Mouse (Mus musculus): ENCODE results near the gene Ctu1. TPM values are rescaled to one million over a fixed set of nuclear protein-coding genes. Genes with fewer than 3 reads are reported as not detected.

Ctu1 gene
- polyA plus RNA-seq (2016; fragmentation: Nextera tagmentation; extraction: Ambion mirVana), result 16.6 and 18.1 TPM in 2 replicates

GRCm38 (mm10) chr7:43671809-43672580 lies at the start of gene Ctu1:
Gene Ctu1, plus strand, starts transcription at chr7:43672016.
- Histone ChIP-seq H3K27ac (0 out of 2 replicates have a peak within 1 kb of the TSS, but pooled peaks have one; percentile 9), H3K9me3 (no peaks in the 10 kb centered on the region; the same call in 1 of the 2 replicates), H3K27me3 (no peaks in the 10 kb centered on the region), H3K4me2 (replicated peaks) (peak within 1 kb of the TSS; percentile 67), H3K4me3 (peak within 1 kb of the TSS; percentile 60), H3K36me3 (peaks cover 22% of the 10 kb centered on the region), H3K4me1 (peaks cover 6% of the 10 kb centered on the region; the same call in 1 of the 2 replicates), H3K9ac (peak within 1 kb of the TSS; percentile 63)
- WGBS, result under 1% methylated on average over 26 of the region's 26 CpGs
- ATAC-seq (ENCODE audit: insufficient number of reproducible peaks, insufficient read depth, low FRiP score, low TSS enrichment), result peak; percentile 95

- Histone ChIP-seq H3K4me2 (replicated peaks) (no peak overlapping the region), H3K4me3 (no peak overlapping the region), H3K9me3 (no peaks in the 10 kb centered on the region), H3K27me3 (no peaks in the 10 kb centered on the region), H3K27ac (no peak overlapping the region), H3K36me3 (no peaks in the 10 kb centered on the region), H3K9ac (no peak overlapping the region), H3K4me1 (no peaks in the 10 kb centered on the region)
- no peak for ATAC-seq (ENCODE audit: insufficient number of reproducible peaks, insufficient read depth, low FRiP score, low TSS enrichment)
- WGBS, result 77% methylated on average over 7 of the region's 7 CpGs
These were observed 48.9 kb upstream of the Ctu1 start for GRCm38 (mm10) chr7:43622927-43623326.

- no peak for ATAC-seq (ENCODE audit: insufficient number of reproducible peaks, insufficient read depth, low FRiP score, low TSS enrichment)
- WGBS, result 12% methylated on average over 10 of the region's 10 CpGs
- H3K4me3 ChIP-seq, result no peak overlapping the region
These were observed 48.0 kb upstream of the Ctu1 start for GRCm38 (mm10) chr7:43623819-43624218.

GRCm38 (mm10) chr7:43625065-43625464 lies 46.8 kb upstream of the Ctu1 start:
- no peak for ATAC-seq (ENCODE audit: insufficient number of reproducible peaks, insufficient read depth, low FRiP score, low TSS enrichment)
- Histone ChIP-seq H3K4me1 (no peaks in the 10 kb centered on the region), H3K36me3 (no peaks in the 10 kb centered on the region), H3K27ac (no peak overlapping the region), H3K9ac (no peak overlapping the region), H3K4me3 (no peak overlapping the region), H3K9me3 (no peaks in the 10 kb centered on the region), H3K4me2 (replicated peaks) (no peak overlapping the region), H3K27me3 (no peaks in the 10 kb centered on the region)
- WGBS, result 51% methylated on average over 3 of the region's 3 CpGs

More at GRCm38 (mm10) chr7:43623819-43624218, 48.0 kb upstream of the Ctu1 start:
- no peaks in the 10 kb centered on the region for H3K27me3 ChIP-seq
- H3K4me2 ChIP-seq (replicated peaks), result no peak overlapping the region
- no peak overlapping the region for H3K9ac ChIP-seq
- no peaks in the 10 kb centered on the region for H3K36me3 ChIP-seq
- H3K27ac ChIP-seq, result no peak overlapping the region
- H3K9me3 ChIP-seq, result no peaks in the 10 kb centered on the region
- no peaks in the 10 kb centered on the region for H3K4me1 ChIP-seq

- WGBS, result 84% methylated on average over 8 of the region's 8 CpGs
- no peak overlapping the region for H3K4me3 ChIP-seq
- no peak overlapping the region for H3K27ac ChIP-seq
- H3K36me3 ChIP-seq, result no peaks in the 10 kb centered on the region
- no peak for ATAC-seq (ENCODE audit: insufficient number of reproducible peaks, insufficient read depth, low FRiP score, low TSS enrichment)
- H3K9me3 ChIP-seq, result no peaks in the 10 kb centered on the region
- no peak overlapping the region for H3K9ac ChIP-seq
- H3K27me3 ChIP-seq, result no peaks in the 10 kb centered on the region
- H3K4me2 ChIP-seq (replicated peaks), result no peak overlapping the region
- no peaks in the 10 kb centered on the region for H3K4me1 ChIP-seq
These were observed 45.9 kb upstream of the Ctu1 start for GRCm38 (mm10) chr7:43625794-43626422.

- WGBS, result 74% methylated on average over 4 of the region's 4 CpGs
- no peak for ATAC-seq (ENCODE audit: insufficient number of reproducible peaks, insufficient read depth, low FRiP score, low TSS enrichment)
- Histone ChIP-seq H3K4me1 (no peaks in the 10 kb centered on the region), H3K27ac (no peak overlapping the region), H3K36me3 (no peaks in the 10 kb centered on the region), H3K9ac (no peak overlapping the region), H3K4me3 (no peak overlapping the region), H3K9me3 (no peaks in the 10 kb centered on the region), H3K4me2 (replicated peaks) (no peak overlapping the region), H3K27me3 (no peaks in the 10 kb centered on the region)
These were observed 37.9 kb upstream of the Ctu1 start for GRCm38 (mm10) chr7:43633940-43634339.

- H3K9ac ChIP-seq, result no peak within 1 kb of the TSS
- no peak within 1 kb of the TSS for H3K27ac ChIP-seq
- no peaks in the 10 kb centered on the region for H3K9me3 ChIP-seq
- no peak for ATAC-seq (ENCODE audit: insufficient number of reproducible peaks, insufficient read depth, low FRiP score, low TSS enrichment)
- H3K27me3 ChIP-seq, result no peaks in the 10 kb centered on the region
- no peak within 1 kb of the TSS for H3K4me2 ChIP-seq (replicated peaks)
- no peaks in the 10 kb centered on the region for H3K36me3 ChIP-seq
- no peaks in the 10 kb centered on the region for H3K4me1 ChIP-seq
- H3K4me3 ChIP-seq, result no peak within 1 kb of the TSS
- 73% methylated on average over 6 of the region's 6 CpGs for WGBS
These were observed 37.3 kb upstream of the Ctu1 start, which contains the start of gene Ceacam18 for GRCm38 (mm10) chr7:43634500-43634899. Gene Ceacam18, plus strand, starts transcription at chr7:43634707.

GRCm38 (mm10) chr7:43636194-43636593 lies 35.6 kb upstream of the Ctu1 start:
- Histone ChIP-seq H3K9ac (no peak overlapping the region), H3K4me1 (no peaks in the 10 kb centered on the region), H3K9me3 (no peaks in the 10 kb centered on the region), H3K4me2 (replicated peaks) (no peak overlapping the region), H3K36me3 (no peaks in the 10 kb centered on the region), H3K27me3 (no peaks in the 10 kb centered on the region), H3K27ac (no peak overlapping the region), H3K4me3 (no peak overlapping the region)
- 61% methylated on average over 2 of the region's 2 CpGs for WGBS
- ATAC-seq (ENCODE audit: insufficient number of reproducible peaks, insufficient read depth, low FRiP score, low TSS enrichment), result no peak

- Histone ChIP-seq H3K4me2 (replicated peaks) (no peak overlapping the region), H3K9me3 (no peaks in the 10 kb centered on the region), H3K9ac (no peak overlapping the region), H3K4me3 (no peak overlapping the region), H3K27ac (no peak overlapping the region), H3K27me3 (no peaks in the 10 kb centered on the region), H3K4me1 (no peaks in the 10 kb centered on the region), H3K36me3 (no peaks in the 10 kb centered on the region)
- ATAC-seq (ENCODE audit: insufficient number of reproducible peaks, insufficient read depth, low FRiP score, low TSS enrichment), result no peak
- 85% methylated on average over 1 of the region's 1 CpGs for WGBS
These were observed 34.7 kb upstream of the Ctu1 start for GRCm38 (mm10) chr7:43637118-43637517.

- H3K36me3 ChIP-seq, result no peaks in the 10 kb centered on the region
- no peak overlapping the region for H3K9ac ChIP-seq
- H3K9me3 ChIP-seq, result no peaks in the 10 kb centered on the region
- H3K4me2 ChIP-seq (replicated peaks), result no peak overlapping the region
- no peaks in the 10 kb centered on the region for H3K27me3 ChIP-seq
- H3K4me1 ChIP-seq, result no peaks in the 10 kb centered on the region
- ATAC-seq (ENCODE audit: insufficient number of reproducible peaks, insufficient read depth, low FRiP score, low TSS enrichment), result no peak
- no peak overlapping the region for H3K27ac ChIP-seq
- 79% methylated on average over 5 of the region's 5 CpGs for WGBS
- no peak overlapping the region for H3K4me3 ChIP-seq
These were observed 29.2 kb upstream of the Ctu1 start for GRCm38 (mm10) chr7:43642587-43642986.

- no peaks in the 10 kb centered on the region for H3K27me3 ChIP-seq
- H3K4me3 ChIP-seq, result no peak overlapping the region
- H3K4me1 ChIP-seq, result no peaks in the 10 kb centered on the region
- WGBS, result 82% methylated on average over 17 of the region's 17 CpGs
- no peaks in the 10 kb centered on the region for H3K9me3 ChIP-seq
- H3K27ac ChIP-seq, result no peak overlapping the region
- no peak overlapping the region for H3K4me2 ChIP-seq (replicated peaks)
- H3K9ac ChIP-seq, result no peak overlapping the region
- no peaks in the 10 kb centered on the region for H3K36me3 ChIP-seq
- ATAC-seq (ENCODE audit: insufficient number of reproducible peaks, insufficient read depth, low FRiP score, low TSS enrichment), result no peak
These were observed 28.7 kb upstream of the Ctu1 start for GRCm38 (mm10) chr7:43643046-43643652.

- no peak overlapping the region for H3K4me3 ChIP-seq
These were observed 19.1 kb upstream of the Ctu1 start for GRCm38 (mm10) chr7:43652683-43653082.

More at GRCm38 (mm10) chr7:43652683-43653082, 19.1 kb upstream of the Ctu1 start:
- Histone ChIP-seq H3K4me2 (replicated peaks) (no peak overlapping the region), H3K9ac (no peak overlapping the region), H3K9me3 (no peaks in the 10 kb centered on the region; the same call in 1 of the 2 replicates), H3K27me3 (no peaks in the 10 kb centered on the region), H3K4me1 (no peaks in the 10 kb centered on the region), H3K36me3 (no peaks in the 10 kb centered on the region), H3K27ac (no peak overlapping the region)
- WGBS, result 86% methylated on average over 6 of the region's 6 CpGs
- ATAC-seq (ENCODE audit: insufficient number of reproducible peaks, insufficient read depth, low FRiP score, low TSS enrichment), result no peak

Data from embryonic facial prominence, embryonic 12.5 days (tissue).